Mouse (Mus musculus) myocyte (in vitro differentiated cells): Measurements from ENCODE around the gene Vps13d.

Source experiments
- MYOG ChIP-seq, 3 experiments: IDR thresholded peaks; one replicate each; pipeline ENCODE4 v1.6.1; 2011; ENCODE audit warnings: control low read depth in 2 of 3, low read depth in 2 of 3, mild to moderate bottlenecking in 2 of 3; ENCODE audit not compliant: insufficient read length in 2 of 3, control insufficient read depth in 1 of 3, insufficient read depth in 1 of 3
- POLR2A ChIP-seq: IDR thresholded peaks from one replicate; pipeline ENCODE4 v1.6.1; 2011; ENCODE audit warnings: low read depth, mild to moderate bottlenecking, control low read depth, moderate library complexity; ENCODE audit not compliant: insufficient read length

GRCm38 (mm10) chr4:144972948-144973720 is 221.7 kb downstream of the Vps13d start:
- TF ChIP-seq MYOG (IDR thresholded peaks at IDR 0.05; ENCODE audit: control insufficient read depth in 1 of 3, insufficient read depth in 1 of 3, insufficient read length in 2 of 3, low read depth in 2 of 3) = no peak
- TF ChIP-seq POLR2A = no peak
